Mouse (Mus musculus) neutrophil, adult 5-6 weeks (primary cell): ENCODE measurements around the gene Rnls. TPM values are rescaled to one million over a fixed set of nuclear protein-coding genes. Genes with fewer than 3 reads are reported as not detected.
"Not testable (repeated sequence)": the region's sequence is repeated elsewhere in the genome, so short reads cannot be mapped to it uniquely, and the experiment has no call there.

Experiments
- ATAC-seq: fragments of 151-379, 151-347 bp; 2 replicates; pipeline ENCODE4 v1.8.0; 2017; ENCODE audit warnings: mild to moderate bottlenecking, moderate TSS enrichment; ENCODE audit not compliant: insufficient number of reproducible peaks, poor library complexity, low FRiP score, severe bottlenecking; ENCODE audit errors: extremely low read depth
- total RNA-seq: library from RNA; stranded (forward); fragments of 200-1000 nt; gene quantifications from 2 replicates; pipeline ENCODE4 v1.2.3, GENCODE M21; 2017

Rnls gene
- total RNA-seq, result 1.2 TPM in 1 of 2 replicates, not detected in the other

DNA sequence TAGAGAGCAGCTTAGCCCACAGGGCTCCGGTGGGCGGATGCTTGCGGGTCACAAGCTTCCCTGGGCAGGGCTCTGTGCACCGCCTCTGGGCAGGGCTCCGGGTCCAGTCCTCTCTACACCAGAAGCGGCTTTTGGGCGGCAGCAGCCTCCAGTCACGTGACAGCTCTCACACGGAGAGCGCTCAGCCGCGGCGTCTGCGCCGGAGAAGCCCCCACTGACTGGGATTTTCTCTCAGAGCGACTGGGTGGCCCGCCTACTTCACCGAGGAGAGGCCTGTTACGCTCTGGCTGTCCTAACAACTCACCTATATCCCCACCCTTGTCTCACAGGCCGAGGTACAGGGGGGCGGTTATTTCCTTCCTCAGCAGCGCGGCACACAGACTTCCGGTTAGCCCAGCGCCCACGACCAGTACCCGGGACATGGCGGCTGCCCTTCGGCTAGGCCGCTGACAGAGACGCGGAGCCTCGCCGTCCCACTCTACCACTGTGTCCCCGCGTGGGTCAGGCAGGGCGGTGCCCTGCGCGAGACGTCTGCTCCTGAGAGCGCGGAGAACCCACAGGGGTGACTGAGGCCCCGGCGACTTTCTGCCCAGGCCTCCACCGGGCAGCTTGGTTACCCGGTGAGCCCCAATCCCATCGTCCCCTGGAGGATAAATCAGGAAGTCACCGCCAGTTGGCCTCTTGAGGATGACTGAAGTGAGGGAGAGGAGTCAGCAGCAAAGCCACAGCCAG is at the start of gene Rnls:
Gene Rnls (minus strand): TSS at position 645 of the 732 bp plus-strand sequence.
- peak; percentile 90 for ATAC-seq

DNA sequence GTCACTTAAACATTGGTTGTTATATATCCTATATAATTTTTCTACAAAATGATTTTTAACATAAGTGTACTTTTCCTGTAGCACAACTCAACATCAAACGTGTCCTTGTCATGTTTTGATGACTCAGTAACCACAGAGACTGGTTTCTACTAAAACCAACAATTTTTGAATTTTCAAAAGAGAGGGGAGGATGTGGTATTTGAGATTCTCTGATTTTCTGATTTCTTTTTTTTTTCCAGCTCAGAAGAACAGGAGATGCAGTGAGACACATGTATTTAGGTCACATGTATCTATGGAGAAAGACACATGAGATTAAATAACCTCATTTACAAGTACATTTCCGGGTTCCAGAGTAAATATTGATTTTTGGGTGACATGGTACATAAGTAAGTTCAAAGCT is 37.4 kb upstream of the Rnls start:
- ATAC-seq, result no peak

DNA sequence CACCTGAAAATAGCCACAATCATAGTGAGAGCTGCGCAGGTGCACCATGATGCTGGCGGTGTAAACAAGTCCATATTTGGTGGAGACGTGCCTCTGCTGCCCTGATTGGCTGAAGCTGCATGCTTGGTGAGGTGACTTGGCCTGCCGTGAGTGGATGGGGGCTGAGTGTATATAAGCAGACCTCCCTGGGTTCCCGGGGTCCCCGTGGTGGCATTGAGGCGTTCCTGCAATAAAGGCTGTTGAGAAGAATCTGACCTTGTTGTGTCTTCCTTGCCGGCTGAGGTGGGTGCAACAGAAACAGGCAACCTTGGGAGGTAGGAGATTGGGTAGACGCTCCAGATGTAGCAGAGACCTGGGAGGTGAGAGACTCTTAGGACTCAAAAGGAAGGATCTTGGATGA is 27.3 kb upstream of the Rnls start:
- ATAC-seq, result not testable (repeated sequence)

DNA sequence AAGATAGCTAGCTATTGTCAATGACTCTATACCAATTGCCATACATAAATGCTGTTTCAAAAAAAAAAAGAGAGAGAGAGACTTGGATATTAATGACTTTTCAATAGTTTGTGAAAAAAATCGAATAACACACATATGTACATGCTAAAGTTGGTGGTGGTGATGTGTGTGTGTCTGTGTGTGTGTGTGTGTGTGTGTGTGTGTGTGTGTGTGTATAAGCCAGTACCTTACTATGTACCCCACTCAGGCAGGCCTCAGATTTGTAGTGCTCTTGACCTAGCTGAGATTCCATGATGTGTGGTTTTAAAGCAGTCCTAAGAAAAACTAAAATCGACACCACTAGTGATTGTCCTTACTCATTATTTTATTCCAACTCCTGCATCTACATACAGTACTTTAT is 11.3 kb downstream of the Rnls start:
- ATAC-seq, result no peak

DNA sequence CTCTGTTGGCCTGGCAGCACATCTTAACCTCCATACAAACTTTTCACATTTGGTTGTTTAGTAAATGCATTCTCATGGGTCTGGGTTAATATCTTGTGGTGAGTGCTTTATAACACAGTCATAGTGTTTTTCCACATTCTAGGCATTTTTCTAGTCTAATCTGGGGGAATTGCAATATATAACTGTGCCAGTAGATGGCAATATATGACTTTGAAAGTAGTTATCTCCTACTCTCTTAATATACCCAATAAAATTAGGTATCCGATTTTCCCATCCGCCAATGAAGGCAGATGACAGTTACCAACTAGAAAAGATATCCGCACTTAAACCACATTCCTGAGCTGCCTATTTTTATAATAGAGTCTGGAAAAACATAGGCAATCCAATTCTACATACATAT is 11.7 kb downstream of the Rnls start:
- peak; percentile 44; the same call in 1 of the 2 replicates for ATAC-seq

DNA sequence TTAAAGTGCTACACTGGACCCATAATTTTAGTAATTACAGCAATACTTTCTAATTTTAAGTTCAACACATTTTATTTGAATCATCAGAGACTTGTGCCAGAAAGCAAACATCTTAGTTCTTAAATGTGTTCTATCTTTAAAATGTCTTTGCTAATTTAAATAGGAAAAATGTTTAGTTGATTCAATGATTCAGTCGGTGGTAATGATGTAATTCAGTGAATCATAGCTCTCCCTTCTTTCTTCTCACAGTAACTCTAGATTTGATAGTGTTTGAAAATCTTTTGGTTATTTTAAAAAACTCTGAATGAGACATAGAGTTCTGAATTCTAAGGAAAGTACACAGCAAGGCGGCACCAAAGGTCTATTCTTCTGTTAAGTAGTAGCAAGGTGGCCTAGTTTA is 23.3 kb downstream of the Rnls start:
- no peak for ATAC-seq

DNA sequence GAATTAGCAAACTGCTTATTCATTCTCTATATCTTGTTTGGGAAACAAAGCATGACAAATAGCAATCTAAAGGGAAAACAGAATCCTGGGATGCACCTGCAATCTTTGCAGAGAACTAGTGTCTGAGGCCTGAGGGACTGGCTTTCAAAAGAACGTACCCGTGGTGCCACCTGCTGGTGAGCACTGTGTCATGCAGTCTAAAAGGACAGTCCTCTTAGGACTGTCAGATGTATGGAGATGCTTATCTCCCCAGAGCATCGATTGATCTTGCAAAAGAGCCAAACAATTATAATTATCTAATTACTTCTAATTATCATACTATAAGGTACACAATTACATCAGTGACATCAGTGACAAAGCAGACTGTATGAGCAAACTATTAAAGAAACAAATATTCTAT is 25.4 kb downstream of the Rnls start:
- peak; percentile 77; the same call in 1 of the 2 replicates for ATAC-seq

DNA sequence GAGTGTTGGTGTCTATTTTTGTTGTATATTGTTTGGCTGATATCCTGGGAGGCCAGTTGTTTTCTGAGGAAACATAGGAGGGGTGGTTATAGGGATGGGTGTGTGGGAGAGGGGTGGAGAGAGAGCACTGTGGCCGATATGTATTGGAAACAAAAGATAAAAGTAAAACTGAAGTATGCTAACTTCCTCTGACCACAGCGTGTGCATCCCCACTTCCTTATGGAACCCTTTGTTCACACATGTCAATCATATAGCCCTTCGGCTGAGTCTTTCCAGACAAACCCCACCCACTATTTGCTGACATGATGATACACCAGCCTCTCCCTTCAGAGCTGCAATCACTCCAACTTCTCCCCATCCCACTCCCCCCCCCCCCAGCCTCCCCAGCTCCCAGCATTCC is 35.1 kb downstream of the Rnls start:
- no peak for ATAC-seq

DNA sequence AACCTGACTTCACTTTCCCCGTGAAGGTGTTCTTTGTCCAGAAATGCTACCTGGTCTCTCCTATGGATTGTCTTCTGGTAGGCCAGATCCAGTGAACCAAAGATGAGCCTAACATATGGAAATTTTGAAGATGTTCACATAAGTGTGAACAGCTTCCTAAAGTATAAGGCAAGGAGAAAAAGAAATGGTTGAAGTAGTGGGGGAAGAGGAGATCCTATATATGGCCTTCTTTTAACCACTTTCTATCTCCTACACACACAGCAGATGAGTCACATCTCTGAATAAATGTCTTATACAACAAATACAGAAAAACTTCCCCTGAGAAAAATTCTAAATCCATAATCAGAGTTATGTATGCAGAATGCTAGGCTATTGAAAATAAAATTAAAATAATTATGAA is 52.0 kb downstream of the Rnls start:
- ATAC-seq, result no peak

DNA sequence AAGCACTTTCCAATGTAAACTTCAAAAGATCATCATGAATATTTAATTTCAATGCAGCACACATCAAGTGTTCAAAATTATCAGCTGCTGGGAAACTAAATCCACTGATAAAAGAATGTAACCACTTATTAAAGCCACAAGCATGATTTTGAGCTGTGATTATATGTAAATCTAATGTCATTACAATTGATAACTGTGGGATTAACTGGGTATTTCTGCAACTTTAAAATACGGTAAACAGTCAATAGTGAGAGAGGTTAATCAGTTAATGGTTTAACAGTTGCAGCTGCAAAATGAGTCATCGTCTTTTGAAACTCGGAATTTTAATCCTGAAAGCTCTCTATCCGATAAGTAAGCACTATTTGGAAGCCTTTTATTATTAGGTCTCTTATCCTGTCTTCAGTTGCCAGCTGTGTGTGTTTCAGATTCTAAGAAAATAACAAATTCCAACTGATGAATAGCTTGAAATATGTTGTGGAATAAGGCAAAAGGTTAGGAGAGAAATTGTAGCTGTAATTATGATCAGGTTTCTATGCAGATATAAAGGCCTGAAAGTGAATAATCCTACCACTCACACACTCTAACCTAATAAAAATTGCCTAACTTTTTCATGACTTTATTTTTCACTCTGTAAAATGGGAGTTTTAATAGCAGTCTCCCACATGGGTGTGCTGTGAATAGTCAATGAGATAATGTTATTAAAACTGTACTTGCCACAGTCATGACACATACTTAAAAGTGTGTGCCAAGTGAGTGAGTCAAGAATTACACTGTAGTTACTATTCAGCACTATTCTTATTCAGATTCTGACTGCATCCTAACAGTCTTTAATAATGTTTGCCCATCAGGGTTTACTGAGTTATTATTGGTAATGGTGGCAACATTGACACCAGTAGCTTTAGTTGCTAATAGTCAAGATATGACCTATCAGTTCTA is 65.1 kb downstream of the Rnls start:
- ATAC-seq, result no peak

DNA sequence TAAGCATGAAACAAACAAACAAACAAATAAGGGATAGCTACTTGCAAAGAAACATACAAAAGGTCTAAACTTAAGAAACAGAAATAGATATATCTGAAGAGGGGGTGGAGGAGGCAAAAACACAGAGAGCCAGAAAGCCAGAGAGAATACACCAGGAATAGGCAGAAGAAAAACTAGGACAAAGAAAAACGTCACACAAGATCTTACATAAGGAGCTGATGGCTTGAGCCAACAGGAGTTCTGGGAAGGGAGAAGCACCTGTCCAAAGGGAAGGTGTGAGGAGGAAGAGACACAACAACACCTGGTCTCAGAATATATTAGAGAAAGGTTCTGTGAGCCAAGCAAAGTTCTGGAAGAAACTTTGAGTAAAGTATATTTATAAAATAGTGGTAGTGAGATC is 73.3 kb downstream of the Rnls start:
- ATAC-seq, result no peak

DNA sequence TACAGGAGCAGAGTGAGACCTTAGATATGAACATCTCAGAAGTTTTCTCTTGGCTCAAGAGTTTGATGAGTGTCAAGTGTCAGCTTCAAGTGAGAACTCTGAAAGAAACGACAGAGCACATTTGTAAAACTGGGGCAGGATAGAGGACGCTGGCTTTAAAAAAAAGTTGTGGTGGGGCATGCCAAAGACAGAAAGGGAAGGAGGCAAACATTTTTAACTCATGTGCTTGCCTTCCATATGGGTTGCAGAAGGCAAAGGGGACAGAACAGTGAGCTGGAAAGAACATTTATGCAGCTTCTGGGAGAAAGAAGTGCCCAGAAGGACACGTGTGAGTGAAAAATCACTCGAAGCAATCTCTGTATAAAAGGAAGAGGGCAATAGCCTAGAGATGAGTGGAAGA is 75.0 kb downstream of the Rnls start:
- ATAC-seq, result no peak

DNA sequence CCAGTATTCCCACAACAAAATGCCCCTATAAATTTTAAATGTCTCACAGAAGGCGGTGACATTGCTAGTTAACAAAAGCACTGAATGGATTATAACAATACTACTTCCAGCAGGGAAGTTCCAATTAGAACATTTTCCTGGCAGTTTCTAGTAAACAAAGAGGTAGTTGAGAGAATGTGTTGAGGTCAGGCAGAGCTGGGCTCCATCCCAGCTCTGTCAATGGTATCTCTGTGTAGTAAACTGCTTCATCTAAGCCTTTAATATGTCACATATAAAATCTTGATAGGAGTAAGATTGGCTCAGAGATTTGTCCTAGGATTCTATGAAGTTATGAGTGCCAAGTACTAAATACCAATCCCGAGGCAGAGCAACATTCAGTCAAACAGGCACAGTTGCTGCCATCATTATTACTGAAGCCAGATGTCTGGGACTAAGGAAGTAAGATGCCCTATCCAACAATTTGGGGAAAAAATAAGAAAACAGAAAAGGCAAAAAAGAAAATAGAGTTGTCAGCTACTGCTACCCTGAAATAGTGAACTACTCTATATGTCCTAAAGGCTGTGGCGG is 92.3 kb downstream of the Rnls start:
- ATAC-seq, result no peak

DNA sequence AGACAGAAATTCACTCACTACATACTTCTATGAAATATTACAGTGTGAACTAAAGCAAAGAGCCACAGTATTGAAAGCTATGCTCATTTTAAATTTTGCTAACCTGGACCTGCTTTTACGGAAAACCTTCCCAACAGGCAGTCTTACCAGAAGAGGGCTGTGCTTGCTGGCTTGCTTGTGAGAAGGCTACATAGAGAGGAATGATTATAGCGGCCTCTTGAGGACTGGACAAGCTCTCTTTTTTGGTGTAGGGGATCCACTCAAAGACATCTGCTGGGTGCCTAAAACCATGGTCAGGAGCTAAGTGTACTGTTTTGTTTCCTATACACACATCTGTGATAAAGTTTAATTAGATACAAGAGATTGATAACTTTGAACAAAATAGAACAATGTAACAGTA is 95.8 kb downstream of the Rnls start:
- ATAC-seq, result no peak

DNA sequence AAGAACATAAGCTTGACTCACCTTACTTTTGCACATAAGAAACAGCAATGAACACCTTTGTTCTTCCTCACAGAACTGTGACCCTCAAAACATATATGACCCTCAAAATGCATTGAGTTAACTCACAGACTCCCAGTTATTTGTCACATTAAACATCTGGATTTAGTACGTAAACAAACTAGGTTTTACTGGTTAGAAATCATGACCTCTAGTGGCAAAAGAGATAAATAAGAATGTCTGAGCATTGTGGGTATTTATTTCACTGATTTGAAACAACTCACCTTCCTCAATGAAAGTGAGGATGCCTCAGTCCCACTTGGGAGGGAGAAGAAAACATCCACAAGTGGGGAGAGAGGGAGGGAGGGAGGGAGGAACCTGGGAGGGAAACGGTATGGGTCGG is 109.1 kb downstream of the Rnls start:
- no peak for ATAC-seq

DNA sequence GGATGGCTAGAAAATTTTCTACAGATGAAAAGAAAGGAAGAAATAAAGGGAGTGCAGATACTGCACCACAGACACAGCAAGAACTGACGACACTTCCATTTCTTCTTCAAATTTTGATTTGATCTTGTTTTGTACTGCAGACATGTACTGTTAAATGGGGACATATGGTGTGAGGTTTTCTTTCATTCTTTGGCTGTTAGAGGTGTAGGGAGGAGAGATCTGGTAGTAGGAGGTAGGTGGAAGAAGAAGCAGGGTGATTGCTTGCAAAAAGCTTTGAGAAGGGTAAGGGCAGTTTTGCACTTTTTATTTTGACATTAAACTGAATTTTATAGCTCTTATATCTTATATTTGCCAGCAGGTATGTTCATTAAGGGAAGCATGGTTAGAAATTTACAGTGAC is 115.7 kb downstream of the Rnls start:
- ATAC-seq, result no peak

DNA sequence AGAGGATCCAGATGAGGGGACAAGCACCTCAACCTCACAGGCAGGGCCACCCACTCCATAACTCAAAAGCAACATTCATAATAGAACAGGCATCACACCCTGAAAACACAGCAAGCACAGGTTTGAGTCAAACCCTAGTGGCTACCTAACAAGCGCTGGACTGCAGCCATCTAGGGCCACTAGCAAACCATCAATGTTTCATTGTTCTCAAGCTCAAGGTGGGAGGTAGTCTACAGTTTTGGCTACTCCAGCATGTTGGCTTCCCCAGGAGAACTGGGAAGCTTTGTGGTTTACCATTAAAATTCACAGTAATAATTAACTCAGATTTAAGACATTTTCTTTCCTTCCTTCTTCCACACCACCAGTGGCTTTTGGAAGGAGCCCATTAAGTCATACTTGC is 118.4 kb downstream of the Rnls start:
- ATAC-seq, result no peak

DNA sequence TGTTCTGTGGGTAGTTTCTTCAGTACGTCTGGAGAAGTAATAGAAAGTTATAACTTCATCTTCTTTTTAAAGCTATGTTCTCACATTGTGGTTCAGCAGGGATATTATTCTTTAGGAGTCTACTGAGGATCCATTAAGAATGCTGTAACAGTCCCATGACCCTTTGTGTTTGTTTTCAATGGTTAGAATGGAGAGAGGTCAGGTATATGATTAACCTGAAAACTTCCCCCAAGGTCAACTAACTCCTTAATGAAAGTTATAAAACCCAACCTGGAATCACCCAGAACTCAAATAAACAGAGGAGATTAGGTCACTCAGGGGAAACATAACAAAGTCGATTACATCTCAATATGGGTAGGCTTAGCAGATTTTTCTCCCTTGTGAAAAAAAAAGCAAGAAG is 120.5 kb downstream of the Rnls start:
- no peak for ATAC-seq

DNA sequence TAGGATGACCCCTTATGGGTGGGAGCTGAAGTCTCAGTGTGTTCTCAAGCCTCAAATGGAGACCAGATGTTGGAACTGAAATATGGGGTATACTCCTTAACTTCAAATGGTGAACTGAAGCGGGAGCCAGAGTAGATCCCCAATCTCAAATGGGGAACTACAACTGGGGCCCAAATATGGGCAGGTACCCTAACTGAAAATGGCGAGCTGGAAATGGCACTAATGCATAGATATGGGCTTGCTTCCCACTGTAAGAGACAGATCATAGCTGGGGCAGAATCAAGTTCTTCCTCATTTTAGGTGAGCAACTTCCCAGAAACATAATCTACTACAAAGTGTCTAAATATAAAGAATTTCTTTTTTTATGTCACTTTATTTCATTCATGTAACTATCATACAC is 121.9 kb downstream of the Rnls start:
- no peak for ATAC-seq

DNA sequence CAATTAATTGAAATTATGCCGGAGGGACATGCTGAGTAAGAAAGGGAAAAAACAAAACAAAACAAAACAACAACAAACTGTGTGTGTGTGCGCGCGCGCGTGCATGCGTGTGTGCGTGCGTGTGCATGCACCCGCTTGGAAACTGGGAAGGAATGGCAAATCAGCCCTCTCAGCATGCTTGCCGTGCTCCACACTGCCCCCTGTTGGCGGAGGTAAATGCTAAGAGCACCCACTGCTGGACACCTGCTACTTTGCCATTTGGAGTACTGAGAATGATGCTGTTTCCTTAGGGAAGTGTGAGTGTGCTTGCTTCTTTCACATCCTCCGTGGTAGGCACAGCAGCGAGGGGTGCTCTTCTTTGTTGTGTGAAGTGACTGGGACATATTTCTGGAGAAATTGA is 124.1 kb downstream of the Rnls start:
- 0 out of 2 replicates have a peak, but pooled peaks have one; percentile 26 for ATAC-seq
